Mouse (Mus musculus) ES-E14 (cell line): ENCODE results near the gene Cdr2. TPM values are rescaled to one million over a fixed set of nuclear protein-coding genes. Genes with fewer than 3 reads are reported as not detected.

Experiments
- DNase-seq: peaks from one replicate; pipeline ENCODE4 v3.0.0-alpha.2; 2013; ENCODE audit warnings: low read depth, low spot score
- H3K27ac ChIP-seq: 2 replicates; pipeline ENCODE4 v1.5.1; 2012; ENCODE audit warnings: low read depth, mild to moderate bottlenecking, low read length, moderate library complexity, mixed read lengths; ENCODE audit not compliant: poor library complexity, insufficient read depth, severe bottlenecking
- H3K36me3 ChIP-seq: 2 replicates; pipeline ENCODE4 v1.6.1; 2012; ENCODE audit warnings: mild to moderate bottlenecking, low read length, moderate library complexity, mixed read lengths; ENCODE audit not compliant: control insufficient read depth, poor library complexity, insufficient read depth, severe bottlenecking
- H3K4me1 ChIP-seq, 2 experiments: fragments of 150-350 bp in 1 of 2; sonication (generic) in 1 of 2; 2 replicates each; pipeline ENCODE4 v1.6.1; 2012; ENCODE audit warnings: low read length in 2 of 2, mild to moderate bottlenecking in 1 of 2, mixed read lengths in 1 of 2; ENCODE audit not compliant: control insufficient read depth in 2 of 2, insufficient read depth in 2 of 2, poor library complexity in 1 of 2
- H3K4me3 ChIP-seq, 2 experiments: fragments of 150-350 bp in 1 of 2; sonication (generic) in 1 of 2; 2 replicates each; pipeline ENCODE4 v1.5.1; 2012; ENCODE audit warnings: low read length in 2 of 2, low read depth in 1 of 2, mild to moderate bottlenecking in 1 of 2, mixed read lengths in 1 of 2; ENCODE audit not compliant: insufficient read depth in 1 of 2, poor library complexity in 1 of 2, severe bottlenecking in 1 of 2
- H3K9ac ChIP-seq: 2 replicates; pipeline ENCODE4 v1.6.1; 2012; ENCODE audit warnings: low read depth, mild to moderate bottlenecking, low read length, mixed read lengths; ENCODE audit not compliant: poor library complexity, insufficient read depth, severe bottlenecking
- H3K9me3 ChIP-seq: fragments of 150-350 bp; sonication (generic); 2 replicates; pipeline ENCODE4 v1.6.1; 2012; ENCODE audit warnings: low read depth, mild to moderate bottlenecking, low read length; ENCODE audit not compliant: control insufficient read depth, insufficient read depth
- CHD2 ChIP-seq: IDR thresholded peaks from 2 replicates; pipeline ENCODE4 v1.6.1; 2014; ENCODE audit warnings: mild to moderate bottlenecking, low read depth, low read length, inconsistent platforms
- HCFC1 ChIP-seq: IDR thresholded peaks from 2 replicates; pipeline ENCODE4 v1.6.1; 2012; ENCODE audit warnings: low read length, inconsistent platforms, borderline replicate concordance; ENCODE audit not compliant: insufficient read depth
- MAFK ChIP-seq: IDR thresholded peaks from 2 replicates; pipeline ENCODE4 v1.6.1; 2014; ENCODE audit warnings: mild to moderate bottlenecking, low read depth, low read length, inconsistent platforms; ENCODE audit not compliant: insufficient read depth
- ZC3H11A ChIP-seq: IDR thresholded peaks from 2 replicates; pipeline ENCODE4 v1.6.1; 2012; ENCODE audit warnings: low read depth, mild to moderate bottlenecking, inconsistent platforms, low read length, borderline replicate concordance
- ZNF384 ChIP-seq: IDR thresholded peaks from 2 replicates; pipeline ENCODE4 v1.6.1; 2012; ENCODE audit warnings: low read depth, low read length, inconsistent platforms
- in situ Hi-C, 2 experiments: fragments of 600-800 bp; cut with MboI; formaldehyde crosslinking; loops; one replicate each; pipeline ENCODE4 v1.15.1; 2025; ENCODE audit warnings: low sequenced_read_pairs in 2 of 2, inconsistent platforms in 1 of 2; ENCODE audit not compliant: unreplicated experiment in 2 of 2
- total RNA-seq: library from RNA; depleted of rRNA; stranded (reverse); fragments of 300-350 nt; gene quantifications from 2 replicates; pipeline ENCODE4 v1.2.3, GENCODE M21; 2012

Cdr2 gene
- total RNA-seq, 1 experiment: 25.9 TPM

GRCm38 (mm10) chr7:120943936-120944509, 38.1 kb downstream of the Cdr2 start:
- no peaks in the 10 kb centered on the region for H3K9me3 ChIP-seq
- H3K36me3 ChIP-seq: peaks cover 56% of the 10 kb centered on the region
- peaks cover 0 to 3% of the 10 kb centered on the region in 2 experiments; a peak in 1 of 4 replicates for H3K4me1 ChIP-seq
- H3K27ac ChIP-seq: no peak overlapping the region
- H3K4me3 ChIP-seq: no peak overlapping the region
- in situ Hi-C loops: no loop called here
- DNase-seq: no peak
- H3K9ac ChIP-seq: no peak overlapping the region
- TF ChIP-seq HCFC1: no peak
- no peak for TF ChIP-seq ZC3H11A

GRCm38 (mm10) chr7:120942506-120942905, 39.6 kb downstream of the Cdr2 start:
- Histone ChIP-seq H3K36me3 (peaks cover 67% of the 10 kb centered on the region), H3K27ac (no peak overlapping the region), H3K4me3 (no peak overlapping the region), H3K9ac (no peak overlapping the region), H3K4me1 (peaks cover 0 to 3% of the 10 kb centered on the region in 2 experiments; a peak in 1 of 4 replicates), H3K9me3 (no peaks in the 10 kb centered on the region)
- in situ Hi-C loops: no loop called here
- TF ChIP-seq HCFC1 (no peak), CHD2 (no peak), ZNF384 (no peak), MAFK (no peak), ZC3H11A (no peak)
- no peak for DNase-seq

- TF ChIP-seq ZNF384 (no peak), MAFK (no peak), ZC3H11A (no peak), HCFC1 (no peak), CHD2 (no peak)
- no peak overlapping the region for H3K4me3 ChIP-seq
- in situ Hi-C loops: no loop called here
- H3K9me3 ChIP-seq: no peaks in the 10 kb centered on the region
- peaks cover 75% of the 10 kb centered on the region for H3K36me3 ChIP-seq
- no peak overlapping the region for H3K27ac ChIP-seq
- no peak for DNase-seq
- H3K4me1 ChIP-seq: peaks cover 0 to 3% of the 10 kb centered on the region in 2 experiments; a peak in 1 of 4 replicates
- H3K9ac ChIP-seq: no peak overlapping the region
Observed at GRCm38 (mm10) chr7:120941214-120941613, 40.9 kb downstream of the Cdr2 start.

GRCm38 (mm10) chr7:120940343-120940742, 41.8 kb downstream of the Cdr2 start:
- no peak overlapping the region for H3K9ac ChIP-seq
- no peak for TF ChIP-seq HCFC1
- TF ChIP-seq MAFK: no peak
- TF ChIP-seq ZNF384: no peak
- TF ChIP-seq CHD2: no peak
- no peak for TF ChIP-seq ZC3H11A
- H3K36me3 ChIP-seq: peaks cover 78% of the 10 kb centered on the region
- no peak overlapping the region for H3K27ac ChIP-seq
- H3K4me1 ChIP-seq: peaks cover 0 to 3% of the 10 kb centered on the region in 2 experiments; a peak in 1 of 4 replicates
- DNase-seq: no peak
- H3K9me3 ChIP-seq: no peaks in the 10 kb centered on the region
- in situ Hi-C loops: no loop called here
- H3K4me3 ChIP-seq: no peak overlapping the region

GRCm38 (mm10) chr7:120938206-120938605, 43.9 kb downstream of the Cdr2 start:
- Histone ChIP-seq H3K9me3 (no peaks in the 10 kb centered on the region), H3K27ac (no peak overlapping the region), H3K4me3 (no peak overlapping the region), H3K36me3 (peaks cover 81% of the 10 kb centered on the region), H3K4me1 (peaks cover 0 to 7% of the 10 kb centered on the region in 2 experiments; a peak in 1 of 4 replicates), H3K9ac (no peak overlapping the region)
- in situ Hi-C loops: no loop called here
- no peak for DNase-seq
- TF ChIP-seq MAFK: no peak
- no peak for TF ChIP-seq ZC3H11A
- no peak for TF ChIP-seq ZNF384
- no peak for TF ChIP-seq CHD2
- TF ChIP-seq HCFC1: no peak
